Mouse (Mus musculus) stomach, postnatal 0 days (tissue): ENCODE measurements around the gene Jhy.

Source experiments
- CTCF ChIP-seq: IDR thresholded peaks from 2 replicates; pipeline ENCODE4 v1.5.1; 2016; ENCODE audit warnings: antibody characterized with exemption, low read depth, mild to moderate bottlenecking, moderate library complexity
- EP300 ChIP-seq: optimal IDR thresholded peaks from 2 replicates; pipeline ENCODE3; 2016; ENCODE audit warnings: antibody characterized with exemption

DNA sequence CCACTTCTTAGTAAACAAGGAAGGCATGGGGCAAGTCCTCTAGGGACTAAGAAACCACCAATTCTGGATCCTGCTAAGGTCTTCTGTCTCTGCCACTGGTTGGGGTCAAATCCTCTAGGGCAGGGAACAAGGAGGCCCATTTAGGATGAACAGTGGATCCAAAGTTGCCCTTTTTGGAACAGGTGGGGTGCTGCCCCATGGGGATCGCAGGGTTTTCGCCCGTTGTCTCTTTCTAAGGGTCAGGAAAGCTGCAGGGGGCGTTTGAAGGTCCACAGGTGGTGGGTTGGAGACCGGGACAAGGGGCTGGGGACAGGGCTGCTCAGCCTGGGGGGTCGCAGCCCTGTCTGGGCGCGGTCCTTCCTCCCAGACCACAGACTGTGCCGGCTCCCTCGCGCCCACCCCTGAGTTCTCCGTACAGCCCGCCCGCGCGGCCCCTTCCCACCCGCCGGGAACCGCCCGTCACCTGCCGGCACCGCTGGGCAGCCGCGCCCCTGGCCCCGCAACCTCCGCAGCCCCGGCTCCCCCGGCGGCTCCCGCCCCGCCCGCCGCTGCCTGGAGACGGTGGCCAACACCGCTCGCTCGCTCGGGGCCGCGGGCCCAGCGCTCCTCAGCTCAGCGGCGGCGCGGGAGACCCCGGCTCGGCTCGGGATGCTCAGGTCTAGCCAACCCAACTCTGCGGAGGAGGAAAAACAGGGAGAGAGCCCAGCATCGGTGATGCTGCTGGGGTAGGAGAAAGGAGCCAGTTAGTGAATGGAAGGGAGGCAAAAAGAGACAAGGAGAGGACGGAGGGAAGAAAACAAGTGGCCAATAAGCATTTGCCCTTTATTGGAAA is at the start of gene Jhy:
- no peak for TF ChIP-seq CTCF
- no peak for TF ChIP-seq EP300
